Mouse (Mus musculus) gastrocnemius, postnatal 14 days (tissue): ENCODE measurements at regions not wholly inside any gene's neighbourhood (a gene's known extent, or its start where the extent isn't known, plus 50 kb on each side); places are given as distances from the start of the nearest gene placed in this dataset.

Source experiments
- DNase-seq: peaks from one replicate; pipeline ENCODE4 v3.0.0; 2021; ENCODE audit warnings: mixed read lengths
- intact Hi-C: fragments of 180-260 bp; cut with DNase I; formaldehyde crosslinking; loops from one replicate; pipeline ENCODE4 v1.15.1; 2025; ENCODE audit warnings: low total_unique reads

GRCm38 (mm10) chr4:12476717-12477116, 304.9 kb upstream of the Fam92a start:
- intact Hi-C loops, result no loop called here

GRCm38 (mm10) chr4:12474981-12475568, 303.3 kb upstream of the Fam92a start:
- DNase-seq, result no peak
- intact Hi-C loops, result no loop called here

More at GRCm38 (mm10) chr4:12476717-12477116, 304.9 kb upstream of the Fam92a start:
- no peak for DNase-seq

GRCm38 (mm10) chr4:12474421-12474820, 302.6 kb upstream of the Fam92a start:
- DNase-seq, result no peak
- intact Hi-C loops, result no loop called here

- DNase-seq, result no peak
- intact Hi-C loops, result no loop called here
Observed at GRCm38 (mm10) chr4:12461701-12462100, 289.9 kb upstream of the Fam92a start.

- DNase-seq, result no peak
- intact Hi-C loops, result no loop called here
Observed at GRCm38 (mm10) chr4:12461251-12461650, 289.4 kb upstream of the Fam92a start.

- intact Hi-C loops, result no loop called here
- DNase-seq, result no peak
Observed at GRCm38 (mm10) chr4:12457978-12458597, 286.3 kb upstream of the Fam92a start.

- DNase-seq, result no peak
- intact Hi-C loops, result no loop called here
Observed at GRCm38 (mm10) chr4:12452086-12452485, 280.3 kb upstream of the Fam92a start.

- DNase-seq, result no peak
- intact Hi-C loops, result no loop called here
Observed at GRCm38 (mm10) chr4:12425507-12425906, 253.7 kb upstream of the Fam92a start.

GRCm38 (mm10) chr4:12421628-12422319, 250.0 kb upstream of the Fam92a start:
- no peak for DNase-seq
- intact Hi-C loops, result no loop called here

GRCm38 (mm10) chr4:12418086-12418485, 246.3 kb upstream of the Fam92a start:
- DNase-seq, result no peak
- intact Hi-C loops, result no loop called here

- intact Hi-C loops, result no loop called here
- no peak for DNase-seq
Observed at GRCm38 (mm10) chr4:12395344-12395743, 223.5 kb upstream of the Fam92a start.

- no peak for DNase-seq
- intact Hi-C loops, result no loop called here
Observed at GRCm38 (mm10) chr4:12376797-12377570, 205.2 kb upstream of the Fam92a start.

GRCm38 (mm10) chr4:12369551-12369950, 197.7 kb upstream of the Fam92a start:
- intact Hi-C loops, result no loop called here
- no peak for DNase-seq

- intact Hi-C loops, result no loop called here
- DNase-seq, result no peak
Observed at GRCm38 (mm10) chr4:12356992-12357634, 185.3 kb upstream of the Fam92a start.

GRCm38 (mm10) chr4:12353337-12353856, 181.6 kb upstream of the Fam92a start:
- DNase-seq, result no peak
- intact Hi-C loops, result no loop called here

GRCm38 (mm10) chr4:12339236-12339635, 167.4 kb upstream of the Fam92a start:
- intact Hi-C loops, result no loop called here
- DNase-seq, result no peak

- DNase-seq, result no peak
- intact Hi-C loops, result no loop called here
Observed at GRCm38 (mm10) chr4:12334832-12335587, 163.2 kb upstream of the Fam92a start.

- DNase-seq, result no peak
- intact Hi-C loops, result no loop called here
Observed at GRCm38 (mm10) chr4:12334429-12334828, 162.6 kb upstream of the Fam92a start.

GRCm38 (mm10) chr4:12316024-12316423, 144.2 kb upstream of the Fam92a start:
- intact Hi-C loops, result no loop called here
- DNase-seq, result no peak
